Mouse (Mus musculus): ENCODE data around the gene Mrpl58.

Gene Mrpl58

DNA sequence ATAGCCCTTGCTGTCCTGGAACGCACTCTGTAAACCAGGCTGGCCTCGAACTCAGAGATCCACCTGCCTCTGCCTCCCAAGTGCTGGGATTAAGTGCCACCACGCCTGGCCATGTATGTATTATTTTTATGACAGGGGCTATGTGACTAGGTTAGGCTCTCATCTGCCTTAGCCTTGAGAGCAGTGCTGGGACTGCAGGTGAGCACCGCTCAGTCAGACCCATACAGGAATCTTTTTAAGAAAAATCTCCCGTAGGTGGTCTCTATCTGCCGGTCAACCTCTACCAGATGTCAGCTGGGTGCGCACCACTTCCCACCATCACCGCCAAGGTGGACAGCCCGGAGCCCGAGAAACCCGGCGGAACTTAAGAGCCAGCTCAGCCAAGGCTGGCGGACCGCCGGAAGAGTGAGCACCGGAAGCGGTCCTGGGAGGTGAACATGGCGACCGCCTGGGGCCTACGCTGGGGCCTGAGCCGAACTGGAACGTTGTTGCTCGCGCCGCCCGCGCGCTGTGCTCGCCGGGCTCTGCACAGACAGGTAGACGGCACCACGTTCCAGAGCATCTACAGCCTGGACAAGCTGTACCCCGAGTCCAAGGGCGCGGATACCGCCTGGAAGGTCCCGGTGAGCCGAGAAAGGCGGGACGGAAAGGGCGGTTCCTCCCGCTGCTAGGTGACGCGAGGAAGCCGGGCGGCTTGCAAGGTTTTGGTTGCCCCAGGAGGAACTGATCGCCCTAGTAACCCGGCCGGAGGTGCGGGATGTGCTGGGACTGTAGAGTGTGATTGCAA is at the start of gene Mrpl58:
Gene Mrpl58, plus strand, starts transcription at position 415 of the 787 bp plus-strand sequence.
- peak; percentile 88 to 90 for DNase-seq (ENCODE audit: low spot score in 2 of 2)

DNA sequence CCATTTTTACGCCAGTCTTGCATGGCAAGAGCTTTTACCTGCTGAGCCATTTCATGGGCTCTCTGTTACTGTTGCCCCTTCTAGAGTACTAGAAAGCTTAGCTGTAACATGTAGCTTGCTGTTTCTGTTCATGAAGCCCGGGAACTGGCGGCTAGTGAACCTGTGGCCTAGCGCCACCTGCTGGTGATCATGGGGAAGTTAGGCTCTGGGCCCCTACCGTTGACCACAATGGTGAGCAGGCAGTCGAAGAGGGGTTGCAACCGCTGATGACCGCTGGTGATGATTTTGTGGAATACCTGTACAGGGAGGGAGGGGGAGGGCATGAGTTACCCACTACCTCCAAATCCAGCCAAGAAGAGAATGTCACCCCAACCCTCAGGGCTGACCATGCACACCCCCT is 49.4 kb upstream of the Mrpl58 start:
- peak; percentile 49 to 55 for DNase-seq (ENCODE audit: low spot score in 2 of 2)

DNA sequence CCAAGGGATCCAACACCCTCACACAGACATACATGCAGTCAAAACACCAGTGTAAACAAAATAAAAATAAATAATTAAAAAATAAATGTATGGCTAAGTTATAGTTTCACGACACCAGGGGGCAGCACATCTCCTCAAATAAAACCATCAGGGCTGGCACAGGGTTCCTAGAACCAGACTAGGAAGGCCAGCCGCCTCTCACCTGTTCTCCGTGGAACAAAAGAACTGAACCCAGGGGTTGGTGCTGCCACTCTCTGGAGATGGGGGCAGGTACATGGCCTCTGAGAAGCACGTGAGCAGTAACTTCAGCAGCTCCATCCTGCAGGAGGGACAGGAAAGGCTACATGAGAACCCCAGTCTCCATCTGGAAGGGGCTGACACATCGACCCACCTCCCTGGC is 45.1 kb upstream of the Mrpl58 start:
- DNase-seq (ENCODE audit: low spot score in 2 of 2): peak; percentile 61 to 77

DNA sequence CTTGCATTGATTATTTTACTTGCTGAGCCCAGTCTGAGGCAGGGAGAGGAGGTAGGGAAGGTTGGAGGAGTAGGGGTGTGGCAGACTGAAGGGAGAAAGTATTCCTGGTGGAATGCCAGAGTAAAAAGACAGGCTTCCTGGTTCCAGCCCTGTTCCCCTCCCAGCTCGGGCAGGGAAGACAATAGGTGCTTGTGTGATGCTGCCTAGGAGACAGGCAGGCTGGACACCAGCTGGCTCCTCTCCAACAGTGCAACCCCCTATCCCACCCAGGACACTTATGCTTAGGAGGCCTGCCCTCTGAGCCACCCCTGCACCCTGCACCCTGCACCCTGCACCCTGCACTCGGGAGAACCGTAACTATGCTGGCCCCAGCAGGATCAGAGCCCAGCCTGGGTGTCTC is 44.3 kb upstream of the Mrpl58 start:
- DNase-seq (ENCODE audit: low spot score in 2 of 2): no peak

DNA sequence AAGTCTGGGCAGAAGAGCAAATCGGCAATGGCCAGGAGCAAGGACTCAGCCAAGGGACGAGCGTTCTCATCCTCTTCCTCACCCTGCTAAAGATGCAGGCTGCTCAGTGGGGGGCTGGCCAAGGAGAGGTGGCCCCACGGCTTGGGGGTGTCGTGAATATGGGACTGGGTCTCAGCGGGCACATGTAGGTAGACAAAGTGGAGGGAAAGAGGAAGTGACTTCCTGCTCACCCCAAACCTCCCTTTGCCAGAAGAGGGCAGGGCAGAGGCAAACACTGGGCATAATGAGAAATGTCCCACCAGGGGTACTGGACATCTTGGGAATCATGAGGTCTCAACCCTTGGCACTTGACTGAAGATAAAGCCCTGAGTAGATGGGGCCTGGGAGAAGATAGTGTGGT is 43.8 kb upstream of the Mrpl58 start:
- DNase-seq (ENCODE audit: low spot score in 2 of 2): no peak

DNA sequence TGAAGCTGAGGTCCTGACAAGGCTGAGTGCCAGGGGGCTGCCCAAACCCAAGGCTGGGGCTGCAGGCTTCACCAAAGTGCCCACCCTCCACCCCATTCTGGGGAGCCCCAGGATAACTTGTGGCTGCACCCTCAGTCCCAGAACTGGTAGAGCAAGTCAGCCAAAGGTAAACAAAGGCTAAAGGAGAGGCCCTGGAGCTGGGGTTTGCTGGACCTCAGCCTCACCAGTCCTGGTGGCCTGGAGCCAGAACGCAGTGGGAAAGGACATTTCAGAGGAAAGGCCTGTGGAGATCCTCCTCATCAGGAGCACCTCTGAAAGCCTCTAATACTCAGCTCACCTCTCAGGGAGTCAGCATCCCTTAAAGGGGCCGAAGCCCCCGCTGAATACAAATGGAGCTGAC is 39.4 kb upstream of the Mrpl58 start:
- DNase-seq (ENCODE audit: low spot score in 2 of 2): no peak

DNA sequence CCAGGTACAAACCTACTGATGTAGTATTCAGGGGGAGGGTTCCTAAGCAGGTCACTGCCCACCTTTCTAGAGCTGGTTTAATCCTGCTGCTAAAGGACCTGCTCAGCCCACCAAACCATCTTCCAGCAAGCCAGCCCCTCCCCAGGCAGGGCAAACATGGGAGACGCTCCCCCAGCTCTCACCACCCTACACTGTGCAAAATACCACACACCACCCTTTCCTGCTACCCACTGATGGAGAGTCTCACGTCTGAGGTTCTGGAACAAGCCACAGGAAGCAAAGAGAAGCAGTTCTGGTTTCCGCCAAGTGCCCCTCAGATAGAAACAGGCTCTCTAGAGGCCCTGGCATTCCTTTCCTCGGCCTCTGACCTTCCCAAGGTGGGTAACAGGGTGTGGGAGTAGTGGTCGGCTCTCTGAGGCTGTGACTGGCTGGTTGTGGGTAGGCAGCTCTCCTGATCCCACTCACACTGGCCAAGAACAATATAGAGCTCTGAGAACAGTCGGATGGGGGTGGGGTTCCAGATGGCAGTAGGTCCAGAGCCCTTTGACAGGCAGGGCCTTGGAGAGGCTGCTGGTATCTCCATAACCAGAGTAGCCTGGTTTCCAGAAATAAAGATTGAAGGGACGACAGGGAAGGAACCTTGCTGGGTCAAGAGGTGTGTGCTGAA is 37.4 kb upstream of the Mrpl58 start:
- no peak for DNase-seq (ENCODE audit: low spot score in 2 of 2)

DNA sequence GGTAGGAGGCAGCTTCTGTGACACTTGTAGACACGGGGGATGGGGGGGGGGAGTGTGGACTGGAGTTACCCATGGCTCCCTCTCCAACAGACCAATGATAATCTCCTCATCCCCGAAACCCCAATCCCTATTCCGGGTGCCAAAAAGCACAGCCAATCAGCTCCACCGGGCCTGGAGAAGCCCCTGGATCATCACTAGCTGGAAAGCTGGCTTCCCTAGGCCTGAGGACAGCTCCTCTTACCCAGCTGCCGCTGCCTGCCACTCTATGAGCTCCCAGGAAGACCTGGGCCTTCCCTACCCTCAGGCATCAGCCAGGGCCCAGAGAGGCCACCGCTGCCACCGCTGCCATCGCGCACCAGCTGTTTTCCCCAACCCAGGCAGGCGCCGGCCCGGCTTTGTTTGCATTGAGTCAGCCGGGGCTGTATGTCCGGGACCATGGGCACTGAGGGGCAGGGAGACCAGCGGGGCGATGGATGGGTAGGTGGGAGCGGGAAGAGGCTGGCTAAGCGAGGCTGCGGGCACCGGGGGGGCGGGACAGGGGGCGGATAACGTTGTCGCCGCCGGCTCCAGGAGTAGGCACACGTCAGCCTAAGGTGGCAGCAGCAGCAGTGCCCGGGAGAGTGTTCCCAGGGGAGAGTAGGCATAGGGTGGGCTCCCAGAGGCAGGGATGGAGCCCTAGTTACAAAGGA is 36.7 kb upstream of the Mrpl58 start:
- peak; percentile 58 for DNase-seq (ENCODE audit: low spot score in 2 of 2)

DNA sequence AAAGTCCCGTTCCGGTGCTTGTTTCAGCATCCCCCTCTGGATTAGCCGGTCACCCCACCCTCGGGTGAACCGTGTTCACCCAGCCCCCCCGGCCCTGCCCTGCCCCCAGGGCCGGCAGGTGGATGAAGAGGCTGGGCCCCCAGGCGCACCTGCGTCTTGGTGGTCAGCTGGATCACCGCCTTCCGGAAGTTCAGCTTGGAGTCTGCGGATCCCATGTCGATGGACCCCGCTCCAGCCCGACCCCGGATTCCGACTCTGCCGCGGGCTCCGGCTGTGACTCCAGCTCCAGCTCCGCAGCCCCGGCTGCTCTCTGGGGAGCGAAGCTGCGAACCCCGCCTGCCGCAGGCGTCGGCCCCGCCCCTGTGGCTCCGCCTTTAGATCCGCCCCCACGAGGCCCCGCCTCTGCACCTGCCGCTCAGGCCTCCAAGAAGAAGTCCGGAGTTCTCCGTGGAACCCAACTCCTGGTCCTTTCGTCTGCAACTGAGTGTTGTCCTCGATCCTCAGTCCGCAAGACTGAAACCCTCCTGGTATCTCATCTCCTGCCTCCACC is 36.1 kb upstream of the Mrpl58 start, which contains the start of gene Hid1:
Gene Hid1, minus strand, starts transcription at position 362 of the 550 bp plus-strand sequence.
- peak; percentile 86 to 88 for DNase-seq (ENCODE audit: low spot score in 2 of 2)

DNA sequence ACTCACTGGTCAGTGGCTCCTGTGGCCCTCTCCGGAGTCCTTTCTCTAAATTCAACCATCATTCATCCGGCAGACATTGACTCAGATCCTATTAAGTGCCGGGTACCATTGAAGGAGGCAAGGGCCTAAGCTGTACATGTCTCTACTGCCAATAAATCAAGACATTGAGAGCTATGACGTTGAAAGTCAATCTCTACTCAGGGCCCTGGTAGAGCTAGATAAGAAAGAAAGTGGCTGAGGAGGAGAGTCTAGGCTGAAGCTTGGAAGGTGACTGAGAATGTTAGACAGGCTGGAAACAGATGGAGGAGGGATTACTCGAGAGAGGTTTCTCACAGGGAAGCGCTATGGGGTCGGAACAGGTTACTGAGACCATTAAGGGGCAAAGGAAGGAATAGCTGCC is 33.2 kb upstream of the Mrpl58 start:
- DNase-seq (ENCODE audit: low spot score in 2 of 2): no peak

DNA sequence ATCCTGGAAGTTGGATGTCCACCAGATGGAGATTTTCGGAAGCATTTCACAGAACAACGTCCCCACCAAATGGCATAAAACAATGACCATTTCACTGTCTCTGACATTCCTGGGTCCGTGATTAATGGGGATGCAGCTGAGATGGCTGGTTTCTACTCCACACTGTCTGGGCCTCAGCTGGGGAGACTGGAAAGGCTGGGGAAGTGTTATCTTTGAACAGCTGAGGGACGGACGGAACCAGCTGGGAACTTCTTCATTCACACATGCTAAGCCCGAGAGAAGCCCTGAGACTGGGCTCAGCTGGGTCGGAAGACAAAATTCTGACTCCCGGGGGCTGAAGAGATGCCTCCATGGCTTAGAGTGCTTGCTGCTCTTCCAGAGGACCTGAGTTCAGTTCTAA is 32.2 kb upstream of the Mrpl58 start:
- DNase-seq (ENCODE audit: low spot score in 2 of 2): no peak

DNA sequence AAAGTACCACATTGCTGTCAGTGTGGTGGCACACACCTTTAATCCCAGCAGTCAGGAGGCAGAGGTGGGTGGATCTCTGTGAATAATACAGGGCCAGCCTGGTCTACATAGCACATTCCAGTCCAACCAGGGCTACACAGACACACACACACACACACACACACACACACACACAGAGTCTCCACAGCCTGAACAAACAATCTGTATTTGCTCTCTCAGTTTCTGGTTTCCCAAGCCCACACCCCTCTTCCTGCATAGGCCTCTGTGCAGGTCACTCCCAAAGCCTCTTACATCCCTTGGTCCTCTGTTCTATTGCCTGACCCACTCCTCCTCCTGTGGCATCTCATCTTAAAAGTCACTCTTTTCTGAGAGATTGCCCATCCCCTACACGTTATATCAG is 31.5 kb upstream of the Mrpl58 start:
- no peak for DNase-seq (ENCODE audit: low spot score in 2 of 2)

DNA sequence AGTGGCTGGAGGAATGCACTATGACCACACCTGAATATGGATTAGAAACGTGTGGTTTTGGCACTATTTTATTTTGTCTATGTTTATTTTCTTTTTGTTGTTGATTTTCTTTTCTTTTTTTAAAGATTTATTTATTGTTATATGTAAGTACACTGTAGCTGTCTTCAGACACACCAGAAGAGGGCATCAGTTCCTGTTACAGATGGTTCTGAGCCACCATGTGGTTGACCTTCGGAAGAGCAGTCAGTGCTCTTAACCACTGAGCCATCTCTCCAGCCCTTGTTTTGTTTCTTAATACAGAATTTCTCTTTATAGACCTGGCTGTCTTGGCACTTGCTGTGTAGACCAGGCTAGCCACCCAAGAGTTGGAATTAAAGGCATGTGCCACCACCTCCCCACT is 30.8 kb upstream of the Mrpl58 start:
- no peak for DNase-seq (ENCODE audit: low spot score in 2 of 2)

DNA sequence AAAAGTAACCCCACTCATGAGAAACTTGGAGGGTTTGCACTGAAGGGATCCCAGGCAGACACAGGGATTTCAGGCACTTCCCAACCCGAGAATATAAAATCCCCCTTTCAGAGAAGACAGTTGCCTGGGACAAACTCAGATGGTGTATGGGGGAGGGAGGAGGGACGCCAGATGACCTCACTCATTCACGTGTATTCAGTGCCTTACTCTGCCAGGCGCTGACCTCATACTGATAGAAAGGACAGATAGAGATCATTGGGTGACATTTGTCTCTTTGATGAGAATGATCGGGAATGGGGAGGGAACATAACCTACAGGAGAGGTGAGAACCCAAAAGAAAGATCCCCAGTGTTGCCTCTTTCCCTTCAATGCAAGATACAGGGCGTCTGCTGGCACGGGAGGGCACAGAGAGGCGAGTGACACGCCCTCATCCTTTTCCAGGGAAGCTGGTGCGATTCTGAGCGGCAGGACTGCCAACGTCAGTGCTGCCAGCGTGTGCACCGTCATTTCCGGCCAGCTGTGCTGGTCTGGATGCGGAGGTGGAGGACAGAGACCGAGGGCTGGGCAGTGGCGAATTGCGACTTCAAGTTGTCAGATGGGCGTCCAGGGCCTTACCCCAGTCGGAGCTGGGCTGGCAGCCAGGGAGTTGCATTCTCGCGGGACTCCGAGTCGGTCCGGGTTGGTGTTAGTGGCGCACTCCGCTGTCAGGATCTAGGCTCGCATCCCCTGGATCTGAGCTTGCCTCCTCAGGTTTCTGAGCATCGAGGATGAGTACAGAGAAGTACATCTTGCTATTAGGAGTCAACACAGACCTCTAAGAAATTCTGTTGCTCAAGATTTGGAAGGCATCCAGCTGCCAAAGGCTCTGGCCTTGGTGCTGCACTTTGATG is 29.5 kb upstream of the Mrpl58 start:
- peak; percentile 77 to 81 for DNase-seq (ENCODE audit: low spot score in 2 of 2)

DNA sequence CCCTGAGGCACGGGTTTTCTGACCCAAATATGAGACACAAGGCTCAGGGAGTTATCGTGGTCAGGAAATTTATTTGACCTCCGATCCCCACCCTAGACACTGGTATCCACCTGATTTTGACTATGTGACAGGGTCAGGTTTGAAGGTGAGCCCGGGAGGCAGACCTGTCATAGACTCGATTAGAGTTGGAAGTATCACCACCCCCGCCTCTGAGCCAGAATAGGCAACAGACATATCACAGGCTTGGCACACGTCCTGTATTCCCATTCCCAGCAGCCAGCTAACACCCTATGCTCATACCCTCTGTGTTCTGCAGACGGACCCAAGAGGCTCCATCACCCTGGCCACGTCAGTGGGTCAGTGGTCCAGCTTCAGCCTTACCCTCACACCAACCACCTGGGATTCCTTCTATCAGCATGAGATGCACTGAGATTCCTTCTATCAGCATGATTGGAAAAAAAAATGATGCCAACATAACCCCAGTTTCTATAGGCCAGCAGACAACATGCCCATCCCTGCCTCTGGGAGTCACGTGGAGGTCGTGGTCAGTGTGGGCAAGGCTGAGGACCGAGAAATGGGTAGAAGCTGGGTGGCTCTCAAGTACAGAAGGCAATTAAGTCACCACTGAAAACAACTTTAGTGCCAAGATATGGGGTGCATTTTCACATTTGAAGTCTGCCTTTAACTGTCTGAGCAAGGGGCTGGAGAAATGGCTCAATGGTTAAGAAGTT is 28.7 kb upstream of the Mrpl58 start:
- peak; percentile 54 to 67 for DNase-seq (ENCODE audit: low spot score in 2 of 2)

DNA sequence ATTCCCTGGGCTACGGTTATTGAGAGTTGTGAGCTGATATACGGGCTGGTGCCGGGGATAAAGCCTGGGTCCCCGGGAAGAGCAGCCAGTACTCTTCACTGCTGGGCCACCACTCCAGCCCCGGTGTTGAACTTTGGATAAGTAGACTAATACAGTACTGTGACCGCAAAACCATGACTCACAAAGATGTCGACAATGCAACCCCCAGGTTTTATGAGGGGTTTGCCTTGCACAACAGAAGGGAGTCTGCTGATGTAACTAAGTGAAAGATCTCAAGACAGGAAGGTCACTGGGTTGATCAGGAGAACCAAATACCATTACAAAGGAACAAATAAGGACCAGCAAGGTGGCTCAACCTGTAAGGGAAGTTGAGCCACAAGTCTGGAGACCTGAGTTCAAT is 26.8 kb upstream of the Mrpl58 start:
- DNase-seq (ENCODE audit: low spot score in 2 of 2): no peak

DNA sequence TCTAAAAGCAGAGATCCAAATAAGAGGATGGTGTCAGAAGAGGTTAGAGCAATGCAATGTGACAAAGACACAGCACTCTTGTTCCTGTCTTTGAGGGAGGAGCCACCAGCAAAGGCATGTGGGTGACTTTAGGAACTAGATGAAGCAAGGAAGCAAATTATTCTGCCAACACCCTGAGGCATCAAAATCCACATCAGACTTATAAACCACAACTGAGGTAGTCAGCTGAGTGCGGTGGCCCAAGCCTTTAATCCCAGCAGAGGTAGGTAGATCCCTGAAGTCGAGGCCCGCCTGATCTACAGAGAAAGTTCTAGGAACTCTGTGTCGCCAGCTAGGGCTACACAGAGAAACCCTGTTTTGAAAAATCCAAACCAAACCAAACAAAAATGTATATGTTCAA is 26.3 kb upstream of the Mrpl58 start:
- DNase-seq (ENCODE audit: low spot score in 2 of 2): no peak

DNA sequence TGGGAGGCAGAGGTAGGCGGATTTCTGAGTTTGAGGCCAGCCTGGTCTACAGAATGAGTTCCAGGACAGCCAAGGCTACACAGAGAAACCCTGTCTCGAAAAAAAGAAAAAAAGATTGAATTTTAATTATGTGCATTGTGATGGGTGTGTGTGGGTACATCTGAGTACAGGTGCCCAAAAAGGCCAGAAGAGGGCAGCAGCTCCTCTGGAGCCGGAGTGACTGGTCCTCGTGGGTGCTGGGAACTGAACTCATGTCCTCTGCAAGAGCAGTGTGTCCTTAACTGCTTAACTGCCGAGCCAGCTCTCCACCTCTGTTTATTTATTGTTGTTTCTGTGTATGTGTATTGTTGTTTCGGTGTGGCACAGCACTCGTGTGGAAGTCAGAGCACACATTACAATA is 25.7 kb upstream of the Mrpl58 start:
- no peak for DNase-seq (ENCODE audit: low spot score in 2 of 2)

DNA sequence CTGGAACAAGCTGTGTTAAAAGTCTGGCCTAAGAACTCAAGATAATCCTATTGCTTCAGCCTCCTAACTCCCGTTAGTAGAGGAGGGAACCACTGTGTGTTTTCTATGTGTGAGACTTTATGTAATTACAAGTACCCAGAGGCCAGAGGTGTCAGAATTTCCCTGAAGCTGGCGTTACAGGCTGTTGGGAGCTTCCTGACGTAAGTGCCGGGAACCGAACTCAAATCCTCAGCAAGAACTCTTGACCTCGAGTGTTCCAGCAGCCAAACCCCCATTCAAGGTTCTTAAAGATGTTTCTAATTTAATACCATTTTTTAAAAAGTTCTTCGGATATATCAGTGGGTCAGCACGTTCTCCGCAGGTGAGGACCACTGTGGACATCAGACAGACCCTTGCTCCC is 22.3 kb upstream of the Mrpl58 start:
- no peak for DNase-seq (ENCODE audit: low spot score in 2 of 2)

DNA sequence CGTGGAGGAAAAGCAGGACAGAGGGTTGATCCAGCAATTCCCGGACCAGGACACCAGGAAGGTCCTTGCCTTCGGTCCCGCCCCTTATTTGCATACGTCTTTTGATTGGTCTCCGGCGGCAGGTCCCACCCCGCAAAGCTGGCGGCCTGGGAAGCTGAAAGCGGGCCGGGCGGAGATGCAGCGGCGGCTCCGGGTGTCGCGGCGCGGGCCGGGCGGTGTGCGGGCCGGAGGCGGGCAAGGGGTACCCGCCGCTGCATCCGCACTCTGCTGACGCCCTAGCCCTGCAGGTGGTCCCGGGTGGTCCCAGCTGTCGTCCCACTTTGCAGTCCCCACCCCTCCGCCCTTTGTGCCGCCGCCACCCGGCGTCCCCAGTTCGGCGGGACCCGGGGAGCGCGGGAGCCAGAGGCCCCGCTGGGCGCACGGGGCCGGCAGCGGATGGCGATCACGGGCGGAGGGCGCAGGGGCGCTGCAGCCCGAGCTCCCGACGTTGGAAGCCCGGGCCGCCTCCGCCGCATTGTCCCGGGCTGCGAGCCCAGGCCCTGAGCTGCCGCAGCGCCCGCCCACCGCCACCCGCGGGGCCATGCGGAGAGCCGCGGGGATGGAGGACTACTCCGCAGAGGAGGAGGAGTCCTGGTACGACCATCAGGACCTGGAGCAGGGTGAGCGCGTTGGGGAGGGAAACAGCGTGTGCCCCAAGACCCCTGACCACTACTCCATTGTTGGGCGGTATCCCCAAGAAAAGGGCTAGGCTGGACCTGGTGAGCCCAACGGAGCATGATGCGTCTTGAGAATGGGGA is 21.6 kb upstream of the Mrpl58 start, which contains the start of gene Cdr2l:
Gene Cdr2l, plus strand, starts transcription at position 174 of the 797 bp plus-strand sequence.
- DNase-seq (ENCODE audit: low spot score in 2 of 2): peak; percentile 86 to 87

All from frontal cortex, postnatal 36 days (tissue).